Mouse (Mus musculus) erythroblast, embryonic 14.5 days (primary cell): Measurements from ENCODE around the gene Obp2a. TPM values are rescaled to one million over a fixed set of nuclear protein-coding genes. Genes with fewer than 3 reads are reported as not detected.
"Not testable (repeated sequence)": the region's sequence is repeated elsewhere in the genome, so short reads cannot be mapped to it uniquely, and the experiment has no call there.

Experiments
- H3K27me3 ChIP-seq: 2 replicates; pipeline ENCODE4 v1.6.1; 2012; ENCODE audit warnings: inconsistent platforms; ENCODE audit not compliant: control insufficient read depth
- H3K36me3 ChIP-seq: 2 replicates; pipeline ENCODE4 v1.6.1; 2012; ENCODE audit warnings: mild to moderate bottlenecking, inconsistent platforms; ENCODE audit not compliant: control insufficient read depth
- H3K4me1 ChIP-seq: 2 replicates; pipeline ENCODE4 v1.6.1; 2012; ENCODE audit warnings: inconsistent platforms; ENCODE audit not compliant: control insufficient read depth
- H3K4me3 ChIP-seq: replicated peaks from 2 replicates; pipeline ENCODE3; 2012; ENCODE audit warnings: moderate library complexity, mild to moderate bottlenecking, inconsistent platforms
- H3K9me3 ChIP-seq: 2 replicates; pipeline ENCODE4 v1.6.1; 2012; ENCODE audit warnings: low read length, inconsistent platforms, mixed read lengths; ENCODE audit not compliant: control insufficient read depth
- GATA1 ChIP-seq: IDR thresholded peaks from 2 replicates; pipeline ENCODE4 v1.6.1; 2012; ENCODE audit warnings: low read length, inconsistent platforms, mixed read lengths
- TAL1 ChIP-seq: IDR thresholded peaks from 3 replicates; pipeline ENCODE4 v1.6.1; 2012; ENCODE audit warnings: low read length, inconsistent platforms, mixed read lengths
- polyA plus RNA-seq: library from polyadenylated mRNA; stranded (reverse); fragments of >175 nt; gene quantifications from 2 replicates; pipeline ENCODE4 v1.2.3, GENCODE M21; 2012

The Obp2a gene
- polyA plus RNA-seq, result not detected in 2 replicates

DNA sequence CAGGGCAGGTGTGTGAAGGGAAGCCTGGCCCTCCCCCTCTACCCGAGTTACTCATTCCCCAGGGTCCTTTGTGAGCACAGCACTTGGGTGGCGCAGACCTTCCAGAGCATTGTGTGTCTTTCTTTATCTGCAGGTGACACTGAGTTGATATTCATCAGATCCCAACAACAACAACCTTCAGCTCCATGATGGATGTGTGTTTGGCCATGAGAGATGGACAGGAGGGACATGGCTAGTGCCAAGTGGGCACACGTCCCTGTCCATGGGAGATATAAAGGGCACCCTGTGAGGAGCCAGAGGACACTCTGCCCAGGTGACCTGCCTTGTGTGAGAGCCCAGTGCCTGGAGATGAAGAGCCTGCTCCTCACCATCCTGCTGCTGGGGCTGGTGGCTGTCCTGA lies at the start of gene Obp2a:
TSS of gene Obp2a (plus strand) at position 301 of the 400 bp plus-strand sequence.
- H3K27me3 ChIP-seq, H3K36me3 ChIP-seq, H3K9me3 ChIP-seq, H3K4me1 ChIP-seq, H3K4me3 ChIP-seq: not testable (repeated sequence)

DNA sequence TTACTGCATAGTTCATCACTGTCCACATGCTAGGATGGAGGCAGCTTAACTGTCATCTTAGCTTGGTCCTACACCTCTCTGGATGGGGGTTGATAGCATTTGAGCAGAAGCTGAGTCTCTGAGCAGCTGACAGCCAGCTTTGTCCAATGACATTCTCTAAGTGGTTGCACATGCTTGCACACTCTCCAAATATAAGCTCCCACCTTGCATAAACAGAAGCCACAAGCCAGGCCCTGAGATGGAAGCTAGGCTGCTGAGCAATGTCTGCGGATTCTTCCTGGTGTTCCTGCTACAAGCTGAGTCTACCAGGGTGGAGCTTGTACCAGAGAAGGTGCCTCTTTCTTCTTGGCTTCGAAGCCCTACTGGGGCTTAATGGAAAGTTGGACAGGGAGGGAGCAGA lies 46.9 kb upstream of the Obp2a start, which contains the start of gene Lcn8:
TSS of gene Lcn8 (plus strand) at position 219 of the 400 bp plus-strand sequence.
- no peak for TF ChIP-seq GATA1
- no peak for TF ChIP-seq TAL1
- Histone ChIP-seq H3K9me3 (no peaks in the 10 kb centered on the region), H3K4me3 (no peak within 1 kb of the TSS), H3K27me3 (no peaks in the 10 kb centered on the region), H3K4me1 (no peaks in the 10 kb centered on the region), H3K36me3 (no peaks in the 10 kb centered on the region)

DNA sequence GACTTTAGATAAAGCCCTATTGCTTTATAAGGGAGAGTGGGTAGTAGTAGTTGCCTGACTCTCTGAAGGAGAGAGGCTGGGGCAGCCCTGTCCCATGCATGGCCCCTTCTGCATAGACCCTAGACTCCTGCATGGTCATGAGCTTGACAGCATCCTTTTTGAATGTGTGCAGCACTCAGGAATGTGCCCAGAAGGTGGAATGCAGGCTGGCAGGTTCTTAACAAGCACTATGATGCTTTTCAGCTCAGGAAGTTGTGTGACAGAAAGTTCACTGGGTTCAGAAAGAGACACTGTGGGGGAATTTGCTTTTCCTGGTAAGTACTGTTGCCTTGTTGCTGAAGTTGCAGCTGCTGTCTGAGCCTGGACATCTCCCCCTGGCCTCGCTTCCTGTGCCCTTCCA lies 45.3 kb upstream of the Obp2a start:
- Histone ChIP-seq H3K4me1 (no peaks in the 10 kb centered on the region), H3K36me3 (no peaks in the 10 kb centered on the region), H3K9me3 (no peaks in the 10 kb centered on the region), H3K27me3 (no peaks in the 10 kb centered on the region), H3K4me3 (no peak overlapping the region)
- TF ChIP-seq TAL1, result no peak
- no peak for TF ChIP-seq GATA1

DNA sequence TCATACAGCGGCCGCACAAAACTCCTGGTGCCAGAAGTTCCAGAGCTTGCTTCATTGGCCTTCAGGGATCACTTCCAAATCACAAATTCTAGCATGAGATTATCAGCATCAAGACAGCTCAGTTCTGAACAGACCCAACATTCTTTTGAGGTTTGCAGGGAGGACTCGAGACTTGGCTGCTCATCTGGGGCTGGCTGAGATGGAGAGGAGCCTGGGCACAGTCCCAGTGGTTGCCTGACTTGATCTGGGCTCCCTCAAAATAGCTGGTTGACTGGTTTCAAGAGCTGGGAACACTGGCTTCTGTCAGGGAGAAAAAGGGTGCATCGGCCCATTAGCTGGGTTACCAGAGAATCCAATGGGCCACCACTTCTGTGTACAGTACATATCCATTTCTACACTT lies 43.2 kb upstream of the Obp2a start:
- Histone ChIP-seq H3K27me3 (no peaks in the 10 kb centered on the region), H3K36me3 (no peaks in the 10 kb centered on the region), H3K4me1 (no peaks in the 10 kb centered on the region), H3K9me3 (no peaks in the 10 kb centered on the region), H3K4me3 (no peak overlapping the region)
- TF ChIP-seq GATA1, result no peak

DNA sequence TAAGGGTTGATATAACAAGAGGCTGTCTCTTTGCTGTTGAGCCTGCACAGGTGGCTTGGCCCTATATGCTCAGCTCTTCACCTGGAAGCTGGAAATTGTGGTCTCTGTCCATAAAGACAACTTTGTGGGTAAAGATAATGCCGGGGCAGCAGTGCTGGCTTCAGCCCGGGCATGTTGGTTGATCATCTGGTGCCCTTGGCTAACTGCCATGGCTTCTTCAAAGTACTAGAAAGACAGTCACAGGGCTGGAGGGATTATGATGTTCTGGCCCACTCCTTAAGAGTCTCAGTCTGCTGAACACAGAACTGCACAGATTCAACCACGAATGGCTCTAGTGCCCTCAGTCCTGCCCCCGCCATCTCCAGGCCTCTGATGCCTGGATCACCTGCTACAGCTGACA lies 42.6 kb upstream of the Obp2a start:
- Histone ChIP-seq H3K4me3 (no peak overlapping the region), H3K9me3 (no peaks in the 10 kb centered on the region), H3K27me3 (no peaks in the 10 kb centered on the region), H3K4me1 (no peaks in the 10 kb centered on the region), H3K36me3 (no peaks in the 10 kb centered on the region)
- TF ChIP-seq TAL1, result no peak
- TF ChIP-seq GATA1, result no peak

DNA sequence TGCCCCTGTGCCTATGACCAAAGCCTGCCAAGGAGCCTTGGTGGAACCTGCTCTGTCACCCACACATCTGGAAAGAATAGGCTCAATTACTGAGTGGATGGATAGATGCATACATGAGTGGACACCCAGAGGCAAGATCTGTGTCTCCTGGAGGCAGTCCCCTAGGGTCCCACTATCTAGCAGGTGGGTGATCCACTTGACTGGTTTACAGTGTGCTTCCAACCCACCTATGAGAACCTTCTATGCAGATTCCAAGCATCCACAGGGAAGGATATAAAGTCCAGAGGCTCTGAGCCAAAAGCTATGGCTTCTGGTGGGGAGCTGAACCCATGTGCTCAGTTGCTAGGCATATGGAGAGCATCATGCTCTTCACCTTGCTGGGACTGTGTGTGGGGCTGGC lies 42.2 kb upstream of the Obp2a start, which contains the start of gene Lcn5:
TSS of gene Lcn5 (plus strand) at position 301 of the 400 bp plus-strand sequence.
- Histone ChIP-seq H3K27me3 (no peaks in the 10 kb centered on the region), H3K4me3 (no peak within 1 kb of the TSS)
- no peak for TF ChIP-seq TAL1
- no peak for TF ChIP-seq GATA1

DNA sequence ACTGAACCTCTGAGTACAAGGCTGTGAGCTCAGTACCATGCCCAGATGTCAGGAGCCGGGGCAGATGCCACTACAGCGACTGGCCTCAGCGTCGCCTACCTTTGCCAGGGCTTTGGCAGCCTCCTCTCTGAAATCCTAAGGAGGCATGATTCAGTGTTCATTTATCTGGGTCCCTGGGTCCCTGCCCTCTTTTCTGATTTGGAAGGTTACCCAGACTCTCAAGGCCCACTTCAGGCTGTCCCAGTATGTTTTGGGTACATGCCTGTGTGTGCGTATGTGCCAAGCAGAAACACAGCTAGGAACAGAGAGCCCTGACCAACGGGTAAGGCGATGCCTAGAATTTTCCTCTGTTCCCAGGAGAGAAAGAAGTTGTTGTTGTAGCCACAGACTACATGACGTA lies 39.6 kb upstream of the Obp2a start:
- Histone ChIP-seq H3K4me3 (no peak overlapping the region), H3K4me1 (no peaks in the 10 kb centered on the region), H3K27me3 (no peaks in the 10 kb centered on the region), H3K36me3 (no peaks in the 10 kb centered on the region), H3K9me3 (no peaks in the 10 kb centered on the region)
- no peak for TF ChIP-seq TAL1
- no peak for TF ChIP-seq GATA1

More for the DNA sequence above, 42.2 kb upstream of the Obp2a start, which contains the start of gene Lcn5:
- Histone ChIP-seq H3K9me3 (no peaks in the 10 kb centered on the region), H3K4me1 (no peaks in the 10 kb centered on the region), H3K36me3 (no peaks in the 10 kb centered on the region)

DNA sequence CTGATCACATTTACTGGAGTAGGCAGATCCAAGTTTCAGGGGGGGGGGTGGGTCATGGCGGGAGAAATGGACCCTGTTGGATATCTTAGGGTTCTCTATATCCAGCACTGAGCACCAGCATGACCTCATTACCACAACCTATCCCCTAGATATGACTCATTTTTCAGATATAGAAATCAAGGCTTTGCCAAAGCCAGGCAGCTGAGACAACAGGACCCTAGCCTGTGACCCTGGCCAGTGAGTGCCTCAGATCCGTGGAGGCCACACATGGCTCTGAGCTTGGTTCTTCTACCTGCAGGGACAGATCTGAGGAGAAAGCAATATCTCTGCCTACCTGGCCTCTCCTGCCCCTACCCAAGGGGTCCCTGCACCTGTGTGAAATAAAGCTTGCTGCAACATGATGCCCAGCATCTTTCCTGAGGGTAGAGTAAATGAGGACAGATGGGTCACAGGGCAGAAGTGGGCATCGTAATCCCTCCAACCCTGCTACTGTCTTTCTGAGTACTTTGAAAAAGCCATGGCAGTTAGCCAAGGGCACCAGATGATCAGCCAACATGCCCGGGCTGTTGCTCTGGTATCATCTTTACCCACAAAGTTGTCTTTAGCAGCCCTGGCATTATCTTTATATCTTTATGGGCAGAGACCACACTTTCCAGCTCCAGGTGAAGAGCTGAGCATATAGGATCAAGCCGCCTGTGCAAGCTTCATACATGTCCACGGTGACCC lies 38.4 kb upstream of the Obp2a start:
- no peaks in the 10 kb centered on the region for H3K9me3 ChIP-seq
- H3K27me3 ChIP-seq, result no peaks in the 10 kb centered on the region
- no peak for TF ChIP-seq GATA1
- TF ChIP-seq TAL1, result no peak
- H3K4me3 ChIP-seq, result no peak overlapping the region
- H3K36me3 ChIP-seq, result no peaks in the 10 kb centered on the region
- H3K4me1 ChIP-seq, result no peaks in the 10 kb centered on the region

DNA sequence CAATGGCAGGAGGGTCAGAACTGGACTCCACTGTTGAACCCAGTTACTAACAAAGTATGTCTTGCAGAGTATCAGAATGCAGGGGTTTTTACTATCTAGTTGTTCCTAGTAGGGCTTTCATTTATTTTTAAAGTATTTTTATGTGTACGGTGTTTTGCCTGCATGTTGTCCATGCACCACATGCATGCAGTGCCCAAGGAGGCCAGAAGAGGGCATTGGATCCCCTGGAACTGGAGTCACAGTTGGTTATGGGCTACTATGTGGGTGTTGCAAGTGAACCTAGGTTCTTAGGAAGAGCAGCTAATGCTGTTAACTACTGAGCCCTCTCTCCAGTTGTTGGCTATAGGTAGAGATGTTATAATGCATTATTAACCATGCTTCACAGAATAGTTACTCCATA lies 36.3 kb upstream of the Obp2a start:
- no peaks in the 10 kb centered on the region for H3K27me3 ChIP-seq
- TF ChIP-seq GATA1 (no peak), TAL1 (no peak)
- H3K36me3 ChIP-seq, result no peaks in the 10 kb centered on the region

DNA sequence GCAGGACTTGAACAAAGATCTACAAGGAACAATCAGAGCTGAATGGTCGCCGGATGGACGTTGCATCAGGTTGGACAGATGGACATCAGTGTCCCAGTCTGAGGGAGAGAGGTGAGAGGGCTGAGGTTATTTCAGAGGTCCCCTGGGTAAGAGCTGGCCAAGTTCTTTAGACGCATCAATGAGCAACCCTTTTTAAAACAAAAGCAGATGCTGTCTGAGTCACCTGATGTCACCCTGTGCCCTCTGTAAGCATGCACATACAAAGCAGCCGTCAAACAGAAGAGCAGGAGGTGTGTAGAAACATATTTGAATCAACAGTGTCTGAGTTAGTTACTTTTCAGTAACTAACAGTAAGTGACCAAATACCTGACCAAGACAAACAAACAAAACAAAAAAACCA lies 35.7 kb upstream of the Obp2a start:
- no peaks in the 10 kb centered on the region for H3K9me3 ChIP-seq
- H3K4me3 ChIP-seq, result no peak overlapping the region
- no peaks in the 10 kb centered on the region for H3K27me3 ChIP-seq
- no peaks in the 10 kb centered on the region for H3K4me1 ChIP-seq
- no peak for TF ChIP-seq TAL1
- TF ChIP-seq GATA1, result no peak
- no peaks in the 10 kb centered on the region for H3K36me3 ChIP-seq

More for the DNA sequence above, 36.3 kb upstream of the Obp2a start:
- H3K4me1 ChIP-seq, result no peaks in the 10 kb centered on the region
- H3K9me3 ChIP-seq, result no peaks in the 10 kb centered on the region
- no peak overlapping the region for H3K4me3 ChIP-seq
